ENCODE assay signal across 8 mouse cellular contexts in genomic region chr6:143219347-143219746, GRCm38 (mm10). TPM values are rescaled to one million over a fixed set of nuclear protein-coding genes. Genes with fewer than 3 reads are reported as not detected.
DNase-seq lines count a peak whose midpoint lies in the region; ATAC-seq and TF ChIP-seq lines count a peak whose summit lies in the region.

No protein-coding gene starts in this region.

- H3K9me3 ChIP-seq in forebrain, embryonic 16.5 days (ENCODE audit: control insufficient read depth, low read length): peaks cover 3% of the 10 kb centered on the region; the same call in 1 of the 2 replicates
- peaks cover 6% of the 10 kb centered on the region; the same call in 1 of the 2 replicates for H3K9me3 ChIP-seq in intestine, postnatal 0 days (ENCODE audit: control insufficient read depth)
- H3K9me3 ChIP-seq in limb, embryonic 13.5 days: peaks cover 10% of the 10 kb centered on the region; the same call in 1 of the 2 replicates

- no peak overlapping the region for H3K9ac ChIP-seq in forebrain, embryonic 16.5 days (replicated peaks; ENCODE audit: low read depth, low read length)
- H3K9ac ChIP-seq in intestine, postnatal 0 days (ENCODE audit: low read depth, low read length): no peak overlapping the region
- H3K9ac ChIP-seq in limb, embryonic 13.5 days: no peak overlapping the region

- peak; percentile 84 for TF ChIP-seq CTCF in intestine, postnatal 0 days (IDR thresholded peaks at IDR 0.05; ENCODE audit: low read depth)

- no peak overlapping the region for H3K27ac ChIP-seq in forebrain, embryonic 16.5 days (ENCODE audit: low read length)
- no peak overlapping the region for H3K27ac ChIP-seq in intestine, postnatal 0 days (ENCODE audit: low read depth, low read length)
- H3K27ac ChIP-seq in limb, embryonic 13.5 days: no peak overlapping the region

- peak; percentile 67 for DNase-seq in urinary bladder, postnatal 14 days (ENCODE audit: low spot score)
- no peak for DNase-seq in urinary bladder, postnatal 4 days (ENCODE audit: low spot score in 2 of 2)
- DNase-seq in cerebellum, adult 11 months: peak; percentile 34
- peak; percentile 4 to 42 for DNase-seq in natural killer cell, adult 2 months (ENCODE audit: low spot score in 2 of 2)
- peak; percentile 10 to 72 for DNase-seq in thymus, postnatal 10 days (ENCODE audit: low spot score in 2 of 2)

- H3K4me1 ChIP-seq in forebrain, embryonic 16.5 days (replicated peaks; ENCODE audit: control insufficient read depth, insufficient read depth, low read length): 0 out of 2 replicates have a peak, but pooled peaks cover 2% of the 10 kb centered on the region
- H3K4me1 ChIP-seq in intestine, postnatal 0 days (replicated peaks; ENCODE audit: control insufficient read depth, insufficient read depth, low read length): no peaks in the 10 kb centered on the region
- peaks cover 11% of the 10 kb centered on the region for H3K4me1 ChIP-seq in limb, embryonic 13.5 days

- H3K4me2 ChIP-seq in forebrain, embryonic 16.5 days (ENCODE audit: low read length): no peak overlapping the region
- H3K4me2 ChIP-seq in intestine, postnatal 0 days (replicated peaks; ENCODE audit: low read depth): no peak overlapping the region
- H3K4me2 ChIP-seq in limb, embryonic 13.5 days (replicated peaks): no peak overlapping the region

- WGBS in forebrain, embryonic 16.5 days: 2% methylated on average over 5 of the region's 5 CpGs
- 5% methylated on average over 5 of the region's 5 CpGs for WGBS in intestine, postnatal 0 days
- WGBS in limb, embryonic 13.5 days: 2% methylated on average over 5 of the region's 5 CpGs

- H3K36me3 ChIP-seq in forebrain, embryonic 16.5 days (ENCODE audit: control insufficient read depth, insufficient read depth): no peaks in the 10 kb centered on the region
- no peaks in the 10 kb centered on the region for H3K36me3 ChIP-seq in intestine, postnatal 0 days (ENCODE audit: control insufficient read depth, insufficient read depth)
- H3K36me3 ChIP-seq in limb, embryonic 13.5 days: peaks cover 9% of the 10 kb centered on the region; the same call in 1 of the 2 replicates

- H3K4me3 ChIP-seq in forebrain, embryonic 16.5 days (replicated peaks; ENCODE audit: low read length): no peak overlapping the region
- no peak overlapping the region for H3K4me3 ChIP-seq in intestine, postnatal 0 days (ENCODE audit: low read depth, low read length)
- H3K4me3 ChIP-seq in limb, embryonic 13.5 days: no peak overlapping the region

- peak; percentile 57 for ATAC-seq in forebrain, embryonic 16.5 days
- ATAC-seq in intestine, postnatal 0 days: no peak
- 0 out of 2 replicates have a peak, but pooled peaks have one; percentile 54 for ATAC-seq in limb, embryonic 13.5 days (ENCODE audit: low FRiP score, low read depth)

- no peaks in the 10 kb centered on the region for H3K27me3 ChIP-seq in forebrain, embryonic 16.5 days (replicated peaks; ENCODE audit: control insufficient read depth, insufficient read depth, low read length)
- H3K27me3 ChIP-seq in intestine, postnatal 0 days (replicated peaks; ENCODE audit: control insufficient read depth, insufficient read depth, low read length): no peaks in the 10 kb centered on the region
- 0 out of 2 replicates have a peak, but pooled peaks cover 6% of the 10 kb centered on the region for H3K27me3 ChIP-seq in limb, embryonic 13.5 days

RNA-seq across cellular contexts. Expression of gene Etnk1, which starts 52.3 kb away (rescaled TPM):
- 38.1 and 40.4 TPM in 2 replicates for polyA plus RNA-seq in forebrain, embryonic 16.5 days (2015; fragmentation: Nextera tagmentation; extraction: Ambion mirVana)
- 14.5 and 16.4 TPM in 2 replicates for polyA plus RNA-seq in intestine, postnatal 0 days (2015; fragmentation: Nextera tagmentation; extraction: Ambion mirVana)
- 16.8 and 19.4 TPM in 2 replicates for polyA plus RNA-seq in limb, embryonic 13.5 days (2015; fragmentation: Nextera tagmentation; extraction: Ambion mirVana)

Comparison
In these comparisons a context has a peak if more than half of its experiments do, and no peak if none do; other contexts are left out.
1. DNase-seq: peak in urinary bladder, postnatal 14 days (single experiment), cerebellum, adult 11 months (single experiment), natural killer cell, adult 2 months (2 of 2) and thymus, postnatal 10 days (2 of 2); none in urinary bladder, postnatal 4 days (0 of 2).